Comparison of ENCODE assay signal across 20 mouse cellular contexts in genomic region chr15:62786315-62786714, GRCm38 (mm10).
A peak's percentile ranks its signal among the peaks of the same experiment; 100 is the strongest.
DNase-seq lines count a peak whose midpoint lies in the region; ATAC-seq and TF ChIP-seq lines count a peak whose summit lies in the region.
"Had no signal": no experiment of that assay in that cellular context is flagged by ENCODE, and none has a peak within 500 bp of the region (broad histone marks: within the 10 kb centered on the region; RNA-seq: fewer than 3 reads in every experiment).

No protein-coding gene starts in this region.

- TF ChIP-seq EP300 in liver, postnatal 0 days (IDR thresholded peaks at IDR 0.05; ENCODE audit: low read depth), result no peak

- no peak overlapping the region for H3K4me2 ChIP-seq in liver, postnatal 0 days (ENCODE audit: low read depth, low read length)
- H3K4me2 ChIP-seq: embryonic facial prominence, embryonic 12.5 days; forebrain, embryonic 15.5 days; heart, embryonic 11.5 days; heart, embryonic 15.5 days; hindbrain, embryonic 13.5 days had no signal

- H3K27ac ChIP-seq in liver, postnatal 0 days (ENCODE audit: low read depth), result no peak overlapping the region
- no peak overlapping the region for H3K27ac ChIP-seq in forebrain, embryonic 10.5 days
- H3K27ac ChIP-seq: embryonic facial prominence, embryonic 12.5 days; forebrain, embryonic 15.5 days; heart, embryonic 15.5 days; hindbrain, embryonic 13.5 days had no signal

- no peak for TF ChIP-seq CTCF in liver, postnatal 0 days (IDR thresholded peaks at IDR 0.05; ENCODE audit: low read depth)

- no peak overlapping the region for H3K9ac ChIP-seq in liver, postnatal 0 days (replicated peaks)
- H3K9ac ChIP-seq: embryonic facial prominence, embryonic 12.5 days; forebrain, embryonic 15.5 days; heart, embryonic 15.5 days; hindbrain, embryonic 13.5 days had no signal

- no peak for ATAC-seq in liver, postnatal 0 days
- ATAC-seq: forebrain, embryonic 15.5 days; intestine, postnatal 0 days had no signal

- H3K9me3 ChIP-seq in liver, postnatal 0 days (ENCODE audit: low read length), result no peaks in the 10 kb centered on the region
- H3K9me3 ChIP-seq in forebrain, embryonic 10.5 days, result no peaks in the 10 kb centered on the region
- H3K9me3 ChIP-seq: embryonic facial prominence, embryonic 12.5 days; forebrain, embryonic 15.5 days; heart, embryonic 15.5 days; hindbrain, embryonic 13.5 days had no signal

- DNase-seq in adrenal gland, postnatal 14 days, result peak; percentile 16
- no peak for DNase-seq in adrenal gland, adult 18-20 months (ENCODE audit: low spot score in 2 of 2)
- peak; percentile 34 for DNase-seq in CD4-positive, CD25-positive, alpha-beta regulatory T cell, adult 2 months (ENCODE audit: low read depth, low spot score)
- DNase-seq in adipocyte (ENCODE audit: low spot score), result peak; percentile 60
- DNase-seq in liver, postnatal 0 days, result no peak
- DNase-seq in testis, postnatal 14 days (ENCODE audit: low spot score), result no peak
- no peak for DNase-seq in forebrain, embryonic 10.5 days (ENCODE audit: extremely low spot score, low spot score)
- DNase-seq: adrenal gland, postnatal 25 days; cerebellum, adult 18-20 months; cerebellum, postnatal 14 days; gastrocnemius, postnatal 36 days; heart, adult 18-20 months; heart, postnatal 14 days; kidney, adult 8-10 months had no signal

- H3K4me1 ChIP-seq in liver, postnatal 0 days (ENCODE audit: insufficient read depth), result no peaks in the 10 kb centered on the region
- H3K4me1 ChIP-seq in forebrain, embryonic 10.5 days, result no peaks in the 10 kb centered on the region
- H3K4me1 ChIP-seq: embryonic facial prominence, embryonic 12.5 days; forebrain, embryonic 15.5 days; heart, embryonic 15.5 days; hindbrain, embryonic 13.5 days had no signal

- H3K27me3 ChIP-seq in liver, postnatal 0 days (ENCODE audit: insufficient read depth, low read length), result no peaks in the 10 kb centered on the region
- no peaks in the 10 kb centered on the region for H3K27me3 ChIP-seq in forebrain, embryonic 10.5 days (ENCODE audit: poor library complexity, severe bottlenecking)
- H3K27me3 ChIP-seq: embryonic facial prominence, embryonic 12.5 days; forebrain, embryonic 15.5 days; heart, embryonic 15.5 days; hindbrain, embryonic 13.5 days had no signal

- H3K4me3 ChIP-seq in liver, postnatal 0 days (ENCODE audit: low read depth, low read length), result no peak overlapping the region
- H3K4me3 ChIP-seq in forebrain, embryonic 10.5 days, result no peak overlapping the region
- H3K4me3 ChIP-seq: embryonic facial prominence, embryonic 12.5 days; forebrain, embryonic 15.5 days; heart, embryonic 15.5 days; hindbrain, embryonic 13.5 days had no signal

- 71% methylated on average over 1 of the region's 1 CpGs for WGBS in liver, postnatal 0 days (ENCODE audit: insufficient replicate concordance)
- WGBS in forebrain, embryonic 10.5 days, result 80% methylated on average over 1 of the region's 1 CpGs

- H3K36me3 ChIP-seq in liver, postnatal 0 days (replicated peaks; ENCODE audit: insufficient read depth, low read length), result no peaks in the 10 kb centered on the region
- H3K36me3 ChIP-seq in forebrain, embryonic 10.5 days (replicated peaks), result no peaks in the 10 kb centered on the region
- H3K36me3 ChIP-seq: embryonic facial prominence, embryonic 12.5 days; forebrain, embryonic 15.5 days; heart, embryonic 15.5 days; hindbrain, embryonic 13.5 days had no signal

Comparison
In these comparisons a context has a peak if more than half of its experiments do, and no peak if none do; other contexts are left out.
1. DNase-seq: peak in adrenal gland, postnatal 14 days (single experiment), CD4-positive, CD25-positive, alpha-beta regulatory T cell, adult 2 months (single experiment) and adipocyte (single experiment); none in adrenal gland, adult 18-20 months (0 of 2), liver, postnatal 0 days (single experiment), testis, postnatal 14 days (single experiment) and forebrain, embryonic 10.5 days (single experiment).